Mouse (Mus musculus) hematopoietic stem cell, adult 5-6 weeks (primary cell): Measurements from ENCODE around the gene Gal3st3. TPM values are rescaled to one million over a fixed set of nuclear protein-coding genes. Genes with fewer than 3 reads are reported as not detected.

ENCODE experiments used
- ATAC-seq, 2 experiments: fragments of 125-278 bp in 1 of 2; replicated peaks in 1 of 2; 2 replicates each; pipeline ENCODE4 v1.8.0; 2016 to 2017; ENCODE audit warnings: inconsistent platforms in 2 of 2, mild to moderate bottlenecking in 2 of 2, moderate number of reproducible peaks in 2 of 2, low read depth in 1 of 2, moderate TSS enrichment in 1 of 2; ENCODE audit not compliant: low FRiP score in 2 of 2, poor library complexity in 2 of 2, severe bottlenecking in 2 of 2, insufficient read depth in 1 of 2, low TSS enrichment in 1 of 2
- total RNA-seq: library from RNA; stranded (forward); fragments of 172-1452, 232-1000 nt; gene quantifications from 2 replicates; pipeline ENCODE4 v1.2.3, GENCODE M21; 2017

The Gal3st3 gene
- total RNA-seq, 1 experiment from 2014 or later, result not detected

- no peak for ATAC-seq
Measured at GRCm38 (mm10) chr19:5353609-5354008, 55.5 kb downstream of the Gal3st3 start.

GRCm38 (mm10) chr19:5356080-5356479 lies 57.9 kb downstream of the Gal3st3 start:
- ATAC-seq, result no peak

Other genes with a start within 250 kb of the Gal3st3 start
- gene Rin1, start 247.8 kb upstream of the Gal3st3 start, total RNA-seq, result 0.69 TPM in 1 of 2 replicates, not detected in the other
- gene Cd248, start 230.3 kb upstream of the Gal3st3 start, total RNA-seq, result 0.31 and 0.74 TPM in 2 replicates
- gene Tmem151a, start 212.8 kb upstream of the Gal3st3 start, total RNA-seq, result not detected in 2 replicates
- 8.2 and 12.9 TPM in 2 replicates for gene Yif1a, start 209.8 kb upstream of the Gal3st3 start, total RNA-seq
- 0.35 TPM in 1 of 2 replicates, not detected in the other for gene Cnih2, start 199.8 kb upstream of the Gal3st3 start, total RNA-seq
- gene Rab1b, start 191.3 kb upstream of the Gal3st3 start, total RNA-seq, result 70.4 and 70.9 TPM in 2 replicates
- gene Klc2, start 179.8 kb upstream of the Gal3st3 start, total RNA-seq, result 9.8 and 10.1 TPM in 2 replicates
- gene Pacs1, start 25.2 kb upstream of the Gal3st3 start, total RNA-seq, result 17.3 and 23.4 TPM in 2 replicates
- gene Sf3b2, start 2.9 kb upstream of the Gal3st3 start, total RNA-seq, result 262 and 325 TPM in 2 replicates
- not detected in 2 replicates for gene Catsper1, start 37.4 kb downstream of the Gal3st3 start, total RNA-seq
- 0.45 TPM in 1 of 2 replicates, not detected in the other for gene Cst6, start 51.2 kb downstream of the Gal3st3 start, total RNA-seq
- gene Eif1ad, start 68.4 kb downstream of the Gal3st3 start, total RNA-seq, result 38.1 and 49.7 TPM in 2 replicates
- 43.0 and 51.5 TPM in 2 replicates for gene Banf1, start 68.8 kb downstream of the Gal3st3 start, total RNA-seq
- 75.2 and 88.4 TPM in 2 replicates for gene Sart1, start 90.4 kb downstream of the Gal3st3 start, total RNA-seq
- gene Tsga10ip, start 104.2 kb downstream of the Gal3st3 start, total RNA-seq, result 0.30 TPM in 1 of 2 replicates, not detected in the other
- 107 and 122 TPM in 2 replicates for gene Drap1, start 126.6 kb downstream of the Gal3st3 start, total RNA-seq
- gene AI837181, start 126.8 kb downstream of the Gal3st3 start, total RNA-seq, result 14.3 and 15.6 TPM in 2 replicates
- 1.3 and 4.2 TPM in 2 replicates for gene Fosl1, start 149.2 kb downstream of the Gal3st3 start, total RNA-seq
- 2.3 and 4.1 TPM in 2 replicates for gene Ccdc85b, start 159.6 kb downstream of the Gal3st3 start, total RNA-seq
- gene Fibp, start 162.3 kb downstream of the Gal3st3 start, total RNA-seq, result 128 and 159 TPM in 2 replicates
- gene Ctsw, start 170.2 kb downstream of the Gal3st3 start, total RNA-seq, result 8.1 and 20.7 TPM in 2 replicates
- gene Efemp2, start 175.6 kb downstream of the Gal3st3 start, total RNA-seq, result 1.2 TPM in 1 of 2 replicates, not detected in the other
- 7.9 and 12.0 TPM in 2 replicates for gene Mus81, start 190.1 kb downstream of the Gal3st3 start, total RNA-seq
- 878 and 953 TPM in 2 replicates for gene Cfl1, start 192.1 kb downstream of the Gal3st3 start, total RNA-seq
- gene 1700020D05Rik, start 205.5 kb downstream of the Gal3st3 start, total RNA-seq, result 0.69 and 2.8 TPM in 2 replicates
- 3.2 and 4.4 TPM in 2 replicates for gene Snx32, start 212.2 kb downstream of the Gal3st3 start, total RNA-seq